Mouse (Mus musculus): ENCODE data around the gene Rnf224. TPM values are rescaled to one million over a fixed set of nuclear protein-coding genes. Genes with fewer than 3 reads are reported as not detected.
A peak's percentile ranks its signal among the peaks of the same experiment; 100 is the strongest.

Rnf224 gene
- polyA plus RNA-seq, 1 experiment from 2014 or later = not detected

DNA sequence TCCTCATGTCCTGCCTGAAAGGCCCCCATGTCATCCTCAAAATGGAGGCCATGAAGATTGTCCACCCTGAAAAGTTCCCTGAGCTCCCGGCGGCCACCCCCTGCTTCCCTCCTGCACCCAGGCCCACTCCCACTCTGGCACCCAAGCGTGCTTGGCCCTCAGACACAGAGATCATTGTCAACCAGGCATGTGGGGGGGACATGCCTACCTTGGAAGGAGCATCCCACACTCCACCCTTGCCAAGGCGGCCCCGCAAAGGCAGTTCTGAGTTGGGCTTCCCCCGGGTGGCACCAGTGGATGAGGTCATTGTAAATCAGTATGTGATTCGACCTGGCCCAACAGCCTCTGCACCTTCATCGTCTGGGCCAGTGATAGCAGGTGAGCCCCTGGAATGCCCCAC lies 6.8 kb upstream of the Rnf224 start:
- 73% methylated on average over 8 of the region's 8 CpGs for WGBS (ENCODE audit: insufficient replicate concordance)
- Histone ChIP-seq H3K4me1 (ENCODE audit: control insufficient read depth, insufficient read depth, low read length) (peaks cover 20% of the 10 kb centered on the region), H3K27ac (ENCODE audit: low read depth, low read length) (no peak overlapping the region), H3K4me3 (ENCODE audit: low read depth, low read length) (no peak overlapping the region), H3K36me3 (ENCODE audit: control insufficient read depth, insufficient read depth, low read length) (peaks cover 6% of the 10 kb centered on the region), H3K27me3 (ENCODE audit: control insufficient read depth, insufficient read depth, low read length) (peaks cover 31% of the 10 kb centered on the region), H3K9me3 (replicated peaks; ENCODE audit: control insufficient read depth, low read length) (no peaks in the 10 kb centered on the region), H3K9ac (ENCODE audit: low read depth, low read length) (no peak overlapping the region), H3K4me2 (no peak overlapping the region; the same call in 1 of the 2 replicates)
- no peak for ATAC-seq (replicated peaks; ENCODE audit: insufficient number of reproducible peaks, low FRiP score, low TSS enrichment)

DNA sequence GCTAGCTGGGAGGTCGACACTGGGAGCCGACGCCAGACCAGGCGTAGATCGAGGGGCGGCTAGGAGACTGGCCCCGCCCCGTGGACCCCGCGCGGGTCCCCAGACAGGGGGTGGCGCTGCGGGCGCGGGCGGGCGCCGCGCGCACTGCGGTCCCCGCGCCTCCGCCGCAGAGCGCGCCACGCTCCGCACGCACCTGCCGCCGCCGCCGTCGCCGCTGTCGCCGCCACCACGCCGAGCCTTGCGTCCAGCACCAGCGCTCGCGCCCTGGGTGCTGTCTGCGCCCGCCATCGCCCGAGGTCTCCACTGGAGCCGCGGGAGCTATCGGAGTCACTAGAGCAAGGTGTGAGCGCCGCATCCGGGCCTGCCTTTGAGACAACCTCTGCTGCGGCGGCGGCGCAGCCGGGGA lies 5.5 kb upstream of the Rnf224 start, which contains the start of the genes Rnf208 and Cysrt1:
TSS of gene Rnf208 (plus strand) at position 155 of the 406 bp plus-strand sequence.
TSS of gene Cysrt1 (minus strand) at position 352 of the 406 bp plus-strand sequence.
- H3K4me3 ChIP-seq (ENCODE audit: low read depth, low read length) = peak within 1 kb of the TSS; percentile 58
- H3K4me2 ChIP-seq = peak within 1 kb of the TSS; percentile 98
- no peak for ATAC-seq (replicated peaks; ENCODE audit: insufficient number of reproducible peaks, low FRiP score, low TSS enrichment)
- H3K27me3 ChIP-seq (ENCODE audit: control insufficient read depth, insufficient read depth, low read length) = peaks cover 31% of the 10 kb centered on the region
- peaks cover 20% of the 10 kb centered on the region for H3K4me1 ChIP-seq (ENCODE audit: control insufficient read depth, insufficient read depth, low read length)
- H3K27ac ChIP-seq (ENCODE audit: low read depth, low read length) = no peak within 1 kb of the TSS
- no peaks in the 10 kb centered on the region; the same call in 1 of the 2 replicates for H3K36me3 ChIP-seq (ENCODE audit: control insufficient read depth, insufficient read depth, low read length)
- WGBS (ENCODE audit: insufficient replicate concordance) = under 1% methylated on average over 55 of the region's 59 CpGs
- no peaks in the 10 kb centered on the region for H3K9me3 ChIP-seq (replicated peaks; ENCODE audit: control insufficient read depth, low read length)
- H3K9ac ChIP-seq (ENCODE audit: low read depth, low read length) = peak within 1 kb of the TSS; percentile 66

- Histone ChIP-seq H3K36me3 (ENCODE audit: control insufficient read depth, insufficient read depth, low read length) (no peaks in the 10 kb centered on the region; the same call in 1 of the 2 replicates), H3K4me3 (ENCODE audit: low read depth, low read length) (peak overlapping the region; percentile 58), H3K4me2 (peak overlapping the region; percentile 98), H3K27me3 (ENCODE audit: control insufficient read depth, insufficient read depth, low read length) (peaks cover 31% of the 10 kb centered on the region), H3K4me1 (ENCODE audit: control insufficient read depth, insufficient read depth, low read length) (peaks cover 20% of the 10 kb centered on the region), H3K9ac (ENCODE audit: low read depth, low read length) (peak overlapping the region; percentile 66; the same call in 1 of the 2 replicates), H3K27ac (ENCODE audit: low read depth, low read length) (no peak overlapping the region), H3K9me3 (replicated peaks; ENCODE audit: control insufficient read depth, low read length) (no peaks in the 10 kb centered on the region)
- ATAC-seq (replicated peaks; ENCODE audit: insufficient number of reproducible peaks, low FRiP score, low TSS enrichment) = peak; percentile 27; the same call in 1 of the 2 replicates
- 20% methylated on average over 6 of the region's 6 CpGs for WGBS (ENCODE audit: insufficient replicate concordance)
Measured at GRCm38 (mm10) chr2:25241438-25241775, 4.8 kb upstream of the Rnf224 start.

DNA sequence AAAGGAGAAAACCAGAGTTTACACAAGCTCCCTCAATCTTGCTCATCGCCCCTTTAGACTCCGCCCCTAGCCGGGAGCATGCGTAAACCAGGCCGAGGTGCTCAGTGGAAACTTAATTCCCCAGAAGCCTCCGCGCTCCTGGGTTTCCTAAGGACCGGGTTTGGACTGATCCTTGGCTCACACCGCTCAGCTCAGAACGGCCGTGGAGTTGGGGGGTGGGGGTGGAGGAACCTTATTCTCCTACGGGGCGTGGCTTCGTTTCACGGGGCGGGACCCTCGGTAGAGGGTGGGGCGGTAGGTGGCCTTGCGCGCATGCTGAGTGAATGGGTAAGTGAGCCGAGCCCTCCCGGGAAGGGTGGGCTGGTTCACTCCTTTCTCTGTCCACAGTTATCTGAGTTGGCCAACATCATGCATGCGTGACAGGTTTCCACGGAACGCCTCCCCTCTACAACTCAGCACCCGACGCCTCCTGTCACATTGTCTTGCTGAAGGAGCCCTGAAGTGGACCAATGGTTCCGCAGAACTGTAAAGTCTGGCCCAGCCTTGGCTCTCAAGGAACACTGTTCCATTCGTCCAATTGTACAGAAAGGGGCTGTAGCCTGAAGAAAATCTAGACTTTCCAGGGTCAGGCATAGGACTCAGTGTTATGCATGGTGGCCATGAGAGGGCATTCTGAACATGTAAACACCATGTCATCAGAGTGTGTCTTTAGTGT lies 4.3 kb upstream of the Rnf224 start:
- Histone ChIP-seq H3K27ac (ENCODE audit: low read depth, low read length) (no peak overlapping the region), H3K9ac (ENCODE audit: low read depth, low read length) (peak overlapping the region; percentile 56), H3K4me2 (peak overlapping the region; percentile 98)

DNA sequence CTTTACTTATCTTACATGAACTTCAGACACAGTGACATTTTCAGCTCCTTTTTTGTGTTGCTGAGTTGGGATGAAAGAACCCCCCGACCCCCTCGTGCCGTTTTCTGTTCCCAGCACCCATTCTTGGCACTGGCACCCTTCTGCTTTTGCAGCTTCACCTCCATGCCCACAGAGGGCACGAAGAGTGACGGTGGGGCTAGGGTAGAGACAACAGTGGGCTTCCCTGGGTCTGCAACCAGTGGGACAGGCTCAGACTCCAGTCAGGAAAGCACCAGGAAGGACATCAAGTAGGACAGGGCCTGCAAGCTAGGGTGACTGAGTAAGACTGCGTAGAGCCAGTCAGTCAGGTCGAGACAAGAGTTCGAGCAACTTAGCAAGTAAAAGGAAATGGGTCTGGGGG lies 3.7 kb upstream of the Rnf224 start:
- Histone ChIP-seq H3K4me1 (ENCODE audit: control insufficient read depth, insufficient read depth, low read length) (peaks cover 20% of the 10 kb centered on the region), H3K27ac (ENCODE audit: low read depth, low read length) (no peak overlapping the region)

More for the DNA sequence above, 4.3 kb upstream of the Rnf224 start:
- 1% methylated on average over 29 of the region's 29 CpGs for WGBS (ENCODE audit: insufficient replicate concordance)
- Histone ChIP-seq H3K4me1 (ENCODE audit: control insufficient read depth, insufficient read depth, low read length) (peaks cover 20% of the 10 kb centered on the region), H3K36me3 (ENCODE audit: control insufficient read depth, insufficient read depth, low read length) (no peaks in the 10 kb centered on the region), H3K9me3 (replicated peaks; ENCODE audit: control insufficient read depth, low read length) (no peaks in the 10 kb centered on the region), H3K27me3 (ENCODE audit: control insufficient read depth, insufficient read depth, low read length) (peaks cover 31% of the 10 kb centered on the region), H3K4me3 (ENCODE audit: low read depth, low read length) (peak overlapping the region; percentile 38)
- ATAC-seq (replicated peaks; ENCODE audit: insufficient number of reproducible peaks, low FRiP score, low TSS enrichment) = peak; percentile 74

GRCm38 (mm10) chr2:25239766-25240165 lies 3.2 kb upstream of the Rnf224 start:
- Histone ChIP-seq H3K4me2 (no peak overlapping the region), H3K9ac (ENCODE audit: low read depth, low read length) (no peak overlapping the region), H3K4me1 (ENCODE audit: control insufficient read depth, insufficient read depth, low read length) (peaks cover 20% of the 10 kb centered on the region), H3K36me3 (ENCODE audit: control insufficient read depth, insufficient read depth, low read length) (no peaks in the 10 kb centered on the region), H3K4me3 (ENCODE audit: low read depth, low read length) (no peak overlapping the region), H3K9me3 (replicated peaks; ENCODE audit: control insufficient read depth, low read length) (no peaks in the 10 kb centered on the region), H3K27ac (ENCODE audit: low read depth, low read length) (no peak overlapping the region), H3K27me3 (ENCODE audit: control insufficient read depth, insufficient read depth, low read length) (peaks cover 36% of the 10 kb centered on the region)
- 93% methylated on average over 3 of the region's 3 CpGs for WGBS (ENCODE audit: insufficient replicate concordance)
- ATAC-seq (replicated peaks; ENCODE audit: insufficient number of reproducible peaks, low FRiP score, low TSS enrichment) = no peak

More for the DNA sequence above, 3.7 kb upstream of the Rnf224 start:
- Histone ChIP-seq H3K9ac (ENCODE audit: low read depth, low read length) (peak overlapping the region; percentile 56; the same call in 1 of the 2 replicates), H3K36me3 (ENCODE audit: control insufficient read depth, insufficient read depth, low read length) (no peaks in the 10 kb centered on the region), H3K4me3 (ENCODE audit: low read depth, low read length) (peak overlapping the region; percentile 38), H3K4me2 (peak overlapping the region; percentile 98), H3K9me3 (replicated peaks; ENCODE audit: control insufficient read depth, low read length) (no peaks in the 10 kb centered on the region), H3K27me3 (ENCODE audit: control insufficient read depth, insufficient read depth, low read length) (peaks cover 31% of the 10 kb centered on the region)
- 50% methylated on average over 8 of the region's 8 CpGs for WGBS (ENCODE audit: insufficient replicate concordance)
- ATAC-seq (replicated peaks; ENCODE audit: insufficient number of reproducible peaks, low FRiP score, low TSS enrichment) = no peak

GRCm38 (mm10) chr2:25238106-25238505 lies 1.5 kb upstream of the Rnf224 start:
- no peak overlapping the region for H3K4me2 ChIP-seq
- no peaks in the 10 kb centered on the region for H3K9me3 ChIP-seq (replicated peaks; ENCODE audit: control insufficient read depth, low read length)
- H3K4me1 ChIP-seq (ENCODE audit: control insufficient read depth, insufficient read depth, low read length) = peaks cover 20% of the 10 kb centered on the region
- H3K27ac ChIP-seq (ENCODE audit: low read depth, low read length) = no peak overlapping the region
- H3K9ac ChIP-seq (ENCODE audit: low read depth, low read length) = no peak overlapping the region
- no peaks in the 10 kb centered on the region for H3K36me3 ChIP-seq (ENCODE audit: control insufficient read depth, insufficient read depth, low read length)
- no peak for ATAC-seq (replicated peaks; ENCODE audit: insufficient number of reproducible peaks, low FRiP score, low TSS enrichment)
- H3K27me3 ChIP-seq (ENCODE audit: control insufficient read depth, insufficient read depth, low read length) = peaks cover 28% of the 10 kb centered on the region
- H3K4me3 ChIP-seq (ENCODE audit: low read depth, low read length) = no peak overlapping the region

- no peak overlapping the region for H3K27ac ChIP-seq (ENCODE audit: low read depth, low read length)
- peaks cover 17% of the 10 kb centered on the region for H3K4me1 ChIP-seq (ENCODE audit: control insufficient read depth, insufficient read depth, low read length)
- peaks cover 26% of the 10 kb centered on the region for H3K27me3 ChIP-seq (ENCODE audit: control insufficient read depth, insufficient read depth, low read length)
- ATAC-seq (replicated peaks; ENCODE audit: insufficient number of reproducible peaks, low FRiP score, low TSS enrichment) = no peak
- no peak overlapping the region for H3K4me2 ChIP-seq
- H3K9ac ChIP-seq (ENCODE audit: low read depth, low read length) = no peak overlapping the region
- WGBS (ENCODE audit: insufficient replicate concordance) = 61% methylated on average over 4 of the region's 4 CpGs
- no peak overlapping the region for H3K4me3 ChIP-seq (ENCODE audit: low read depth, low read length)
- no peaks in the 10 kb centered on the region for H3K9me3 ChIP-seq (replicated peaks; ENCODE audit: control insufficient read depth, low read length)
- no peaks in the 10 kb centered on the region for H3K36me3 ChIP-seq (ENCODE audit: control insufficient read depth, insufficient read depth, low read length)
Measured at GRCm38 (mm10) chr2:25237522-25237921, 935 bp upstream of the Rnf224 start.
